Mouse (Mus musculus) megakaryocyte, embryonic 14.5 days (primary cell): ENCODE results near the gene Cdc42bpg.

Source experiments
- FLI1 ChIP-seq: IDR thresholded peaks from 2 replicates; pipeline ENCODE4 v1.6.1; 2012; ENCODE audit warnings: low read length, inconsistent platforms, mixed read lengths
- GATA1 ChIP-seq: IDR thresholded peaks from 3 replicates; pipeline ENCODE4 v1.6.1; 2012; ENCODE audit warnings: mixed read lengths, low read length, inconsistent platforms, borderline replicate concordance

GRCm38 (mm10) chr19:6292262-6292661 lies 14.0 kb upstream of the Cdc42bpg start:
- TF ChIP-seq GATA1: no peak
- TF ChIP-seq FLI1: no peak
